Mouse (Mus musculus) embryonic fibroblast, embryonic 13.5 days (primary cell): Measurements from ENCODE around the gene Gm20388.

Experiments used
- CTCF ChIP-seq: IDR thresholded peaks from 2 replicates; pipeline ENCODE4 v1.5.1; 2011; ENCODE audit warnings: mild to moderate bottlenecking, control low read depth, low read length, moderate library complexity, borderline replicate concordance; ENCODE audit not compliant: insufficient read depth
- POLR2A ChIP-seq: IDR thresholded peaks from 2 replicates; pipeline ENCODE4 v1.6.1; 2011; ENCODE audit warnings: low read depth, mild to moderate bottlenecking, control low read depth, low read length, moderate library complexity

DNA sequence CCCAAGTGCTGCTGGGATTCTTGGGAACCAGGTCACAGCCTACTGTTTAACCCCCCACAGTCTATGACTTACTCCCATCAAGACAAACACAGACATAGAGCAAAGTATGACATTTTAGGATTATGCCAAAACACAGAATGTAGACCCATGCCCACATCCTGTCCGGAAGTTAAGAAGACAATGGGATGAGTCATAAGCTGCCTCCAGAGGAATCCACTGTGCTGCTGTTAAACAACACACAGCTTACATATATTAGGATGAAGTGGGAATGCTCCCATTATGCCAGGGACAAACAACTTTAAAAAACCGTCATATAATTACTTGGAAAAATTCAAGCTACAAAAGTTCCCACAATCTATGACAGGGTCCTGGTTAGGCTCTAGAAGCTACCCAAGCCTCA, 3079.3 kb downstream of the Gm20388 start:
- TF ChIP-seq CTCF (no peak), POLR2A (no peak)
